Mouse (Mus musculus) heart, postnatal 0 days (tissue): ENCODE measurements around the gene Vwce. TPM values are rescaled to one million over a fixed set of nuclear protein-coding genes. Genes with fewer than 3 reads are reported as not detected.

Experiments
- ATAC-seq: fragments of 200-750 bp; cut with Nextera tagmentation; 2 replicates; pipeline ENCODE4 v1.8.0; 2017; ENCODE audit warnings: low read depth, moderate number of reproducible peaks, moderate library complexity; ENCODE audit not compliant: insufficient read depth
- DNase-seq: peaks from one replicate; pipeline ENCODE4 v3.0.0-alpha.2; 2016; ENCODE audit warnings: low spot score
- H3K27ac ChIP-seq: fragments of 300-500 bp; sonication (generic); 2 replicates; pipeline ENCODE4 v1.5.1; 2014; ENCODE audit warnings: low read depth, mild to moderate bottlenecking
- H3K27me3 ChIP-seq: fragments of 300-500 bp; sonication (generic); 2 replicates; pipeline ENCODE4 v1.6.1; 2014; ENCODE audit warnings: low read length, mixed read lengths; ENCODE audit not compliant: control insufficient read depth, insufficient read depth
- H3K36me3 ChIP-seq: fragments of 300-500 bp; sonication (generic); replicated peaks from 2 replicates; pipeline ENCODE4 v1.6.1; 2014; ENCODE audit warnings: low read length, mixed read lengths; ENCODE audit not compliant: control insufficient read depth, insufficient read depth
- H3K4me1 ChIP-seq: fragments of 300-500 bp; sonication (generic); 2 replicates; pipeline ENCODE4 v1.6.1; 2014; ENCODE audit warnings: antibody characterized with exemption; ENCODE audit not compliant: control insufficient read depth, insufficient read depth
- H3K4me2 ChIP-seq: fragments of 300-500 bp; sonication (generic); 2 replicates; pipeline ENCODE4 v1.6.1; 2014; ENCODE audit warnings: low read depth, mild to moderate bottlenecking, low read length, moderate library complexity
- H3K4me3 ChIP-seq: fragments of 300-500 bp; sonication (generic); 2 replicates; pipeline ENCODE4 v1.5.1; 2014; ENCODE audit warnings: low read depth, low read length
- H3K9ac ChIP-seq: fragments of 300-500 bp; sonication (generic); replicated peaks from 2 replicates; pipeline ENCODE4 v1.6.1; 2014; ENCODE audit warnings: low read depth, low read length, mixed read lengths
- H3K9me3 ChIP-seq: fragments of 300-500 bp; sonication (generic); replicated peaks from 2 replicates; pipeline ENCODE4 v1.6.1; 2016; ENCODE audit warnings: low read length; ENCODE audit not compliant: control insufficient read depth
- CTCF ChIP-seq: IDR thresholded peaks from 2 replicates; pipeline ENCODE4 v1.5.1; 2016; ENCODE audit warnings: antibody characterized with exemption, control low read depth, low read depth
- EP300 ChIP-seq: IDR thresholded peaks from 2 replicates; pipeline ENCODE4 v1.6.1; 2016; ENCODE audit warnings: antibody characterized with exemption, low read depth
- WGBS: fragments of 180-500 bp; shearing (Covaris S2); extraction: QIAGEN DNeasy Blood & Tissue Kit; methylation state at CpG from one replicate; pipeline ENCODE4 v1.1.7; 2014; 5-methylcytosine and 5-hydroxymethylcytosine counted together
- polyA plus RNA-seq: library from polyadenylated mRNA; unstranded; fragments of >200 nt; fragmentation: Nextera tagmentation; extraction: Ambion mirVana; gene quantifications from 2 replicates; pipeline ENCODE4 v1.2.1, GENCODE M21; 2015
- total RNA-seq: library from RNA; depleted of rRNA; stranded (reverse); fragments of >200 nt; gene quantifications from 2 replicates; pipeline ENCODE4 v1.2.3, GENCODE M21; 2014; ENCODE audit warnings: low replicate concordance

Gene Vwce
- total and polyA plus RNA-seq, 2 experiments from 2014 or later, result 0.19 to 0.23 TPM

DNA sequence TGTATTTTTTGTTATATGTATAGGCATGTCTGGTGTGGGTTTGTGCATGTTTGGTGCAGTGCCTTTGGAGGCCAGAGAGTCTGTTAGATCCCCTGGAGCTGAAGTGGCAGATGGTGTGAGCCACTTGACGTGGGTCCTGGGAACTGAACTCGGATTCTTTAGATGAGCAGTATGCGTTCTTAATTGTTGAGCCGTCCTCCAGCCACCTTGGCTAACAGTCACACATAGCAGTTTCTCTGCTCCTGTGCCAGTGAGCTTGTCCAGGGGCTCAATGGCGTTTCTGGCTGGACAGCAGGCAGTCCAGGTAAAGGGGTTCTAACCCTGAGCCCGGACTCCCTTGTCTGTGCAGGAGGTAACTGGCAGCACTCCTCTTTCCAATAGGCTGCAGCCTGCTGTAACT lies 74.9 kb downstream of the Vwce start:
- H3K4me2 ChIP-seq, result no peak overlapping the region

DNA sequence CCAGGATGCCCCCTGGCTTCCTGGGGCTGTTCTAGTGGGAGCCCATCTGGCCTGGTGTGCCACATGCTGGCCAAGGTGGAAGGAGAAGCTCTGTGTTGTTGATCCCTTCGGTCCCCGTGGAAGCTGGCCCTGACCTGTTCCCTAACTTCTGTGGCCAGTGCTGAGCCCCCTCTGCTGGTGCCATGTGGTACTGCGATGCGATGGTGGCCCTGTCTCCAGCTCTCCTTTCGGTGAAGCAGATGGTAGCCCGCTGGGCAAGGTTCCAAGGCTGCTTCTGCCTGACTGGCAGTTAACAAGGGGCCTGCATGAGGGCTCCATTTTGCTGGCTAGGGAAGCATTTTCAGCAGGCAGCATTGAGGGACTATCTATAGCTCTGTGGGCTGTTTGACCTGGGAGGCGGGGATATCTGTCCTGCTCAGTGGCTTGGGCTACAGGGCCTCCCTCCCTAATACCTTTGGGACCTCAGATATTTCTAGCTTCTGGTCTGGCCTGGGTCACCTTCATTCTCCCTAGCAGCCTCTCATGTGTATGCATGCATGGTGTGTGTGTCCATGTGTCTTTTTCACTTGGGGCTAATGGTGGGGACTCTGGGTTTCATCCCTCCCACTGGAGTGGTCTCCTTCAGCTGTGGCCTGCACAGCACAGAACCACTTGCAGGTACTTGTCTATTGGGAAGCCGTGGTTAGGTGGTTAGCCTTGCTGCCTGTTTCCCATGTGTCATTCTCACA lies 75.5 kb downstream of the Vwce start:
- Histone ChIP-seq H3K4me2 (no peak overlapping the region), H3K9ac (no peak overlapping the region), H3K27ac (peak overlapping the region; percentile 90), H3K4me3 (no peak overlapping the region), H3K36me3 (peaks cover 44% of the 10 kb centered on the region), H3K27me3 (no peaks in the 10 kb centered on the region), H3K4me1 (peaks cover 13% of the 10 kb centered on the region; the same call in 1 of the 2 replicates), H3K9me3 (no peaks in the 10 kb centered on the region)
- peak; percentile 99 for TF ChIP-seq CTCF
- TF ChIP-seq EP300, result no peak
- WGBS, result 9% methylated on average over 8 of the region's 8 CpGs
- ATAC-seq, result peak; percentile 89
- DNase-seq, result peak; percentile 92

More for the DNA sequence above, 74.9 kb downstream of the Vwce start:
- H3K4me1 ChIP-seq, result peaks cover 13% of the 10 kb centered on the region; the same call in 1 of the 2 replicates
- WGBS, result 61% methylated on average over 6 of the region's 6 CpGs
- peak overlapping the region; percentile 90 for H3K27ac ChIP-seq
- DNase-seq (no peak), ATAC-seq (no peak)
- H3K27me3 ChIP-seq, result no peaks in the 10 kb centered on the region
- no peak overlapping the region for H3K9ac ChIP-seq
- TF ChIP-seq EP300, result no peak
- no peak for TF ChIP-seq CTCF
- no peaks in the 10 kb centered on the region for H3K9me3 ChIP-seq
- H3K4me3 ChIP-seq, result no peak overlapping the region
- peaks cover 42% of the 10 kb centered on the region for H3K36me3 ChIP-seq

GRCm38 (mm10) chr19:10710088-10710511 lies 76.1 kb downstream of the Vwce start:
- ATAC-seq (peak; percentile 66), DNase-seq (peak; percentile 75)
- H3K4me3 ChIP-seq, result no peak overlapping the region
- H3K4me1 ChIP-seq, result peaks cover 13% of the 10 kb centered on the region; the same call in 1 of the 2 replicates
- no peak overlapping the region for H3K9ac ChIP-seq
- H3K9me3 ChIP-seq, result no peaks in the 10 kb centered on the region
- 38% methylated on average over 9 of the region's 9 CpGs for WGBS
- no peak overlapping the region for H3K4me2 ChIP-seq
- peak overlapping the region; percentile 90 for H3K27ac ChIP-seq
- peaks cover 44% of the 10 kb centered on the region for H3K36me3 ChIP-seq
- TF ChIP-seq EP300 (no peak), CTCF (peak; percentile 67)
- no peaks in the 10 kb centered on the region for H3K27me3 ChIP-seq

DNA sequence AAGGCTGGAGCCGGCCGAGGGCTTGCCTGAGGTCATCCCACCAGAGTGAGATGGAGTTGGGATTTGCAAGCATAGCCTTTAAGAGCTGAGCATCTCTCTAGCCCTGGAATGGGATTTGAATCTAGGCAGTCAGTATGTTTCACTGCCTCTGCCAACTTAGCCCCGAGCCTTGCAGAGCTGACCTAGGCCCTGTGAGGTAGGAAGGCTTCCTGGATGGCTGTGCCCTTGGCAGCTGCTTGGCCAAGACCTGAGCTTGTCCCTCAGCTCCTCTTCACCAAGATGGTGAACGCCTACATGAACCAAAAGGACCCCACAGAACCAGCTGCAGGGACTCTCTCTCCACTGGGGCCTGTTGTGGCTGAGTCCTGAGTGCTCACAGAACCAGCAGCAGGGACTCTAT lies 76.7 kb downstream of the Vwce start:
- 82% methylated on average over 4 of the region's 4 CpGs for WGBS
- no peak overlapping the region for H3K27ac ChIP-seq
- TF ChIP-seq CTCF, result no peak
- TF ChIP-seq EP300, result no peak
- peaks cover 13% of the 10 kb centered on the region; the same call in 1 of the 2 replicates for H3K4me1 ChIP-seq
- DNase-seq (no peak), ATAC-seq (no peak)
- no peaks in the 10 kb centered on the region for H3K27me3 ChIP-seq
- H3K9me3 ChIP-seq, result no peaks in the 10 kb centered on the region
- no peak overlapping the region for H3K4me2 ChIP-seq
- peaks cover 44% of the 10 kb centered on the region for H3K36me3 ChIP-seq
- H3K4me3 ChIP-seq, result no peak overlapping the region
- no peak overlapping the region for H3K9ac ChIP-seq

DNA sequence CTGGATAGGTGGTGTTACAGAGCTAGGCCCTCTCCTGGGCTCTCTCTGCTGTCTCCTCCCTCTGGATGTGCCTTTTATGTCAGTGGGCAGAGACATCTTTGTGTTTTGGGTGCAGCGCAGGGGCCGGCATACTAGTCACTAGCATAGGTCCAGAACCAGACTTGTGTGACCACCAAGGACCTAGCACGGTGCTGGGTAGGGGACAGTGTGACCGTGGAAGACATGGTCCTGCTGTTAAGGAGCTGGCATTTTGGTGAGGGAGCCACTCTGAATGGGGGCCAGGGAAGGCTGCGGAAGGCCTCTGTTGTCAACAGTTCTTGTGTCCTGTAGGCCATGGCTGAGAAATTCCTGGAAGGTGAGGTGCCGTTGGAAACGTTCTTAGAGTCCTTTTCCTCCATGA lies 78.2 kb downstream of the Vwce start:
- WGBS, result 94% methylated on average over 7 of the region's 7 CpGs
- no peak for TF ChIP-seq CTCF
- no peak for TF ChIP-seq EP300
- H3K4me3 ChIP-seq, result no peak overlapping the region
- H3K27me3 ChIP-seq, result no peaks in the 10 kb centered on the region
- no peaks in the 10 kb centered on the region for H3K9me3 ChIP-seq
- H3K4me2 ChIP-seq, result no peak overlapping the region
- ATAC-seq, result no peak
- DNase-seq, result no peak
- peaks cover 7% of the 10 kb centered on the region; the same call in 1 of the 2 replicates for H3K4me1 ChIP-seq
- no peak overlapping the region for H3K9ac ChIP-seq
- peaks cover 44% of the 10 kb centered on the region for H3K36me3 ChIP-seq
- no peak overlapping the region for H3K27ac ChIP-seq
